Mouse (Mus musculus): ENCODE data around the gene Afdn.
"Not testable (repeated sequence)": the region's sequence is repeated elsewhere in the genome, so short reads cannot be mapped to it uniquely, and the experiment has no call there.

Afdn gene

GRCm38 (mm10) chr17:13948073-13948472 lies 187.7 kb downstream of the Afdn start, which contains the start of gene Gm7168:
Gm7168 (plus strand) TSS chr17:13948373.
- DNase-seq (ENCODE audit: low read depth, low spot score) = not testable (repeated sequence)

- not testable (repeated sequence) for DNase-seq (ENCODE audit: low read depth, low spot score)
These were observed 191.2 kb downstream of the Afdn start for GRCm38 (mm10) chr17:13951570-13951969.

Measured in WW6 (cell line).